Mouse (Mus musculus) retina, postnatal 1 day (tissue): Measurements from ENCODE around the gene Stx11.

ENCODE experiments used
- DNase-seq: peaks from one replicate; pipeline ENCODE4 v3.0.0-alpha.2; 2012

Gene Stx11

GRCm38 (mm10) chr10:12911451-12911850 lies 52.6 kb downstream of the Stx11 start:
- DNase-seq = no peak

- DNase-seq = no peak
Measured at GRCm38 (mm10) chr10:12909891-12910290, 54.2 kb downstream of the Stx11 start.

GRCm38 (mm10) chr10:12909179-12909578 lies 54.9 kb downstream of the Stx11 start:
- no peak for DNase-seq

GRCm38 (mm10) chr10:12904140-12904528 lies 60.0 kb downstream of the Stx11 start:
- DNase-seq = no peak

- DNase-seq = no peak
Measured at GRCm38 (mm10) chr10:12903440-12904139, 60.5 kb downstream of the Stx11 start.

GRCm38 (mm10) chr10:12899901-12900300 lies 64.2 kb downstream of the Stx11 start:
- no peak for DNase-seq

- no peak for DNase-seq
Measured at GRCm38 (mm10) chr10:12893339-12893738, 70.8 kb downstream of the Stx11 start.

GRCm38 (mm10) chr10:12888373-12888772 lies 75.7 kb downstream of the Stx11 start:
- no peak for DNase-seq
